Mouse (Mus musculus): Measurements from ENCODE around the gene Gcnt2. TPM values are rescaled to one million over a fixed set of nuclear protein-coding genes. Genes with fewer than 3 reads are reported as not detected.
A peak's percentile ranks its signal among the peaks of the same experiment; 100 is the strongest.
"Not testable (repeated sequence)": the region's sequence is repeated elsewhere in the genome, so short reads cannot be mapped to it uniquely, and the experiment has no call there.

Gene Gcnt2
- total RNA-seq, 2 experiments from 2014 or later = 4.5 to 5.1 TPM

- DNase-seq = no peak
Observed at GRCm38 (mm10) chr13:40901831-40902459, 42.4 kb downstream of the Gcnt2 start.

GRCm38 (mm10) chr13:40904080-40904479 is 44.5 kb downstream of the Gcnt2 start:
- DNase-seq = no peak

GRCm38 (mm10) chr13:40906528-40906927 is 47.0 kb downstream of the Gcnt2 start:
- no peak for DNase-seq

- DNase-seq = no peak
Observed at GRCm38 (mm10) chr13:40907274-40907673, 47.7 kb downstream of the Gcnt2 start.

- DNase-seq = no peak
Observed at GRCm38 (mm10) chr13:40908044-40908443, 48.5 kb downstream of the Gcnt2 start.

- no peak for DNase-seq
Observed at GRCm38 (mm10) chr13:40909060-40909459, 49.5 kb downstream of the Gcnt2 start.

GRCm38 (mm10) chr13:40910047-40910446 is 50.5 kb downstream of the Gcnt2 start:
- DNase-seq = no peak

GRCm38 (mm10) chr13:40911951-40912350 is 52.4 kb downstream of the Gcnt2 start:
- DNase-seq = no peak

GRCm38 (mm10) chr13:40913395-40914018 is 54.0 kb downstream of the Gcnt2 start:
- no peak for DNase-seq

GRCm38 (mm10) chr13:40914053-40914585 is 54.6 kb downstream of the Gcnt2 start:
- no peak for DNase-seq

GRCm38 (mm10) chr13:40916321-40917160 is 57.0 kb downstream of the Gcnt2 start:
- no peak for DNase-seq

- DNase-seq = peak; percentile 26
Observed at GRCm38 (mm10) chr13:40917161-40918091, 57.9 kb downstream of the Gcnt2 start.

- DNase-seq = no peak
Observed at GRCm38 (mm10) chr13:40921326-40922059, 61.9 kb downstream of the Gcnt2 start.

GRCm38 (mm10) chr13:40922311-40922877 is 62.8 kb downstream of the Gcnt2 start:
- DNase-seq = no peak

GRCm38 (mm10) chr13:40923756-40924315 is 64.3 kb downstream of the Gcnt2 start:
- DNase-seq = no peak

- DNase-seq = no peak
Observed at GRCm38 (mm10) chr13:40928192-40928898, 68.8 kb downstream of the Gcnt2 start.

- not testable (repeated sequence) for DNase-seq
Observed at GRCm38 (mm10) chr13:40931871-40932270, 72.3 kb downstream of the Gcnt2 start.

- no peak for DNase-seq
Observed at GRCm38 (mm10) chr13:40932573-40932972, 73.0 kb downstream of the Gcnt2 start.

- no peak for DNase-seq
Observed at GRCm38 (mm10) chr13:40934341-40934740, 74.8 kb downstream of the Gcnt2 start.

GRCm38 (mm10) chr13:40937586-40937985 is 78.0 kb downstream of the Gcnt2 start:
- no peak for DNase-seq
